Mouse (Mus musculus): ENCODE measurements around the gene Lrrc63.
"Not testable (repeated sequence)": the region's sequence is repeated elsewhere in the genome, so short reads cannot be mapped to it uniquely, and the experiment has no call there.

- not testable (repeated sequence) for TF ChIP-seq POLR2A (IDR thresholded peaks at IDR 0.05; ENCODE audit: low read depth, low read length); CTCF (IDR thresholded peaks at IDR 0.05; ENCODE audit: extremely low read depth, insufficient read depth, insufficient read length, insufficient replicate concordance)
Measured at GRCm38 (mm10) chr14:75147706-75148105, 17.0 kb upstream of the Lrrc63 start.
